Mouse (Mus musculus) limb, embryonic 14.5 days (tissue): ENCODE results near the gene Evi2a. TPM values are rescaled to one million over a fixed set of nuclear protein-coding genes. Genes with fewer than 3 reads are reported as not detected.
A peak's percentile ranks its signal among the peaks of the same experiment; 100 is the strongest.

Experiments used
- ATAC-seq: fragments of 200-750 bp; cut with Nextera tagmentation; 2 replicates; pipeline ENCODE4 v1.8.0; 2017; ENCODE audit warnings: low read depth, moderate number of reproducible peaks, moderate TSS enrichment; ENCODE audit not compliant: low FRiP score
- DNase-seq: peaks from one replicate; pipeline ENCODE4 v3.0.0-alpha.2; 2015; ENCODE audit warnings: low spot score
- H3K27ac ChIP-seq: fragments of 300-500 bp; sonication (generic); replicated peaks from 2 replicates; pipeline ENCODE4 v1.5.1; 2014; ENCODE audit warnings: low read depth, mild to moderate bottlenecking, low read length, moderate library complexity, mixed read lengths
- H3K27me3 ChIP-seq: fragments of 300-500 bp; sonication (generic); 2 replicates; pipeline ENCODE4 v1.6.1; 2014; ENCODE audit warnings: low read length, mixed read lengths; ENCODE audit not compliant: control insufficient read depth, insufficient read depth
- H3K36me3 ChIP-seq: fragments of 300-500 bp; sonication (generic); 2 replicates; pipeline ENCODE4 v1.6.1; 2014; ENCODE audit warnings: mild to moderate bottlenecking, low read length, moderate library complexity, mixed read lengths; ENCODE audit not compliant: control insufficient read depth, insufficient read depth
- H3K4me1 ChIP-seq: fragments of 300-500 bp; sonication (generic); 2 replicates; pipeline ENCODE4 v1.6.1; 2014; ENCODE audit warnings: antibody characterized with exemption, low read length, mixed read lengths; ENCODE audit not compliant: control insufficient read depth, insufficient read depth
- H3K4me2 ChIP-seq: fragments of 300-500 bp; sonication (generic); replicated peaks from 2 replicates; pipeline ENCODE4 v1.6.1; 2014; ENCODE audit warnings: low read depth, mild to moderate bottlenecking, low read length, moderate library complexity; ENCODE audit not compliant: severe bottlenecking
- H3K4me3 ChIP-seq: fragments of 300-500 bp; sonication (generic); replicated peaks from 2 replicates; pipeline ENCODE4 v1.5.1; 2014; ENCODE audit warnings: low read length
- H3K9ac ChIP-seq: fragments of 300-500 bp; sonication (generic); 2 replicates; pipeline ENCODE4 v1.6.1; 2014; ENCODE audit warnings: mild to moderate bottlenecking, low read depth, low read length, moderate library complexity; ENCODE audit not compliant: severe bottlenecking
- H3K9me3 ChIP-seq: fragments of 300-500 bp; sonication (generic); 2 replicates; pipeline ENCODE4 v1.6.1; 2016; ENCODE audit warnings: low read length; ENCODE audit not compliant: control insufficient read depth
- POLR2A ChIP-seq: fragments of 200-500 bp; IDR thresholded peaks from 2 replicates; pipeline ENCODE4 v1.8.0; 2012; ENCODE audit warnings: inconsistent platforms, mild to moderate bottlenecking, moderate library complexity, borderline replicate concordance; ENCODE audit not compliant: insufficient read depth, insufficient read length; ENCODE audit errors: extremely low read depth
- WGBS: fragments of 180-500 bp; shearing (Covaris S2); extraction: QIAGEN DNeasy Blood & Tissue Kit; methylation state at CpG from one replicate; pipeline ENCODE4 v1.1.7; 2014; 5-methylcytosine and 5-hydroxymethylcytosine counted together
- polyA plus RNA-seq, 2 experiments: library from polyadenylated mRNA; depleted of rRNA in 1 of 2; stranded (reverse) in 1 of 2; unstranded in 1 of 2; fragments of >200 nt; fragmentation: Nextera tagmentation in 1 of 2; extraction: Ambion mirVana in 1 of 2; gene quantifications; 2 replicates each; pipeline versions ENCODE4 v1.2.1 to v1.2.3; 2012 to 2014

The Evi2a gene
- polyA plus RNA-seq, 2 experiments = 5.8 to 6.0 TPM

GRCm38 (mm10) chr11:79536293-79536692 lies 5.9 kb upstream of the Evi2a start:
- H3K27ac ChIP-seq = no peak overlapping the region
- no peak for TF ChIP-seq POLR2A
- no peak overlapping the region for H3K4me3 ChIP-seq
- ATAC-seq (no peak), DNase-seq (no peak)
- H3K9me3 ChIP-seq = no peaks in the 10 kb centered on the region
- peaks cover 4% of the 10 kb centered on the region for H3K4me1 ChIP-seq
- no peak overlapping the region for H3K9ac ChIP-seq
- H3K27me3 ChIP-seq = no peaks in the 10 kb centered on the region
- H3K4me2 ChIP-seq = no peak overlapping the region
- peaks cover 42% of the 10 kb centered on the region for H3K36me3 ChIP-seq
- 95% methylated on average over 3 of the region's 3 CpGs for WGBS

- H3K9ac ChIP-seq = no peak overlapping the region
- no peak overlapping the region for H3K4me3 ChIP-seq
- no peak for DNase-seq
- TF ChIP-seq POLR2A = no peak
- H3K4me2 ChIP-seq = no peak overlapping the region
- no peaks in the 10 kb centered on the region for H3K9me3 ChIP-seq
- no peaks in the 10 kb centered on the region for H3K27me3 ChIP-seq
- no peak for ATAC-seq
- peaks cover 44% of the 10 kb centered on the region for H3K36me3 ChIP-seq
- no peak overlapping the region for H3K27ac ChIP-seq
- peaks cover 4% of the 10 kb centered on the region for H3K4me1 ChIP-seq
- WGBS = 94% methylated on average over 4 of the region's 4 CpGs
Measured at GRCm38 (mm10) chr11:79535554-79535953, 5.1 kb upstream of the Evi2a start.

GRCm38 (mm10) chr11:79533950-79534690 lies 3.7 kb upstream of the Evi2a start:
- TF ChIP-seq POLR2A = no peak
- Histone ChIP-seq H3K9ac (no peak overlapping the region), H3K9me3 (no peaks in the 10 kb centered on the region), H3K36me3 (peaks cover 40% of the 10 kb centered on the region), H3K4me1 (peaks cover 4% of the 10 kb centered on the region), H3K4me2 (no peak overlapping the region), H3K27ac (peak overlapping the region; percentile 52), H3K27me3 (no peaks in the 10 kb centered on the region), H3K4me3 (no peak overlapping the region)
- DNase-seq (peak; percentile 74), ATAC-seq (peak; percentile 41; the same call in 1 of the 2 replicates)
- WGBS = 82% methylated on average over 8 of the region's 8 CpGs

GRCm38 (mm10) chr11:79533311-79533710 lies 2.9 kb upstream of the Evi2a start:
- no peak for DNase-seq
- Histone ChIP-seq H3K27ac (no peak overlapping the region), H3K36me3 (peaks cover 40% of the 10 kb centered on the region), H3K27me3 (no peaks in the 10 kb centered on the region), H3K9ac (no peak overlapping the region), H3K4me2 (no peak overlapping the region), H3K4me3 (no peak overlapping the region), H3K4me1 (peaks cover 4% of the 10 kb centered on the region), H3K9me3 (no peaks in the 10 kb centered on the region)
- no peak for TF ChIP-seq POLR2A
- ATAC-seq = no peak
- WGBS = 87% methylated on average over 6 of the region's 6 CpGs

- H3K27ac ChIP-seq = no peak overlapping the region
- WGBS = 89% methylated on average over 4 of the region's 4 CpGs
- no peak overlapping the region for H3K4me3 ChIP-seq
- no peak overlapping the region for H3K4me2 ChIP-seq
- no peak overlapping the region for H3K9ac ChIP-seq
- no peaks in the 10 kb centered on the region for H3K27me3 ChIP-seq
- H3K9me3 ChIP-seq = no peaks in the 10 kb centered on the region
- peaks cover 34% of the 10 kb centered on the region for H3K36me3 ChIP-seq
- peaks cover 4% of the 10 kb centered on the region for H3K4me1 ChIP-seq
- DNase-seq (no peak), ATAC-seq (no peak)
- no peak for TF ChIP-seq POLR2A
Measured at GRCm38 (mm10) chr11:79531485-79531884, 1.1 kb upstream of the Evi2a start.

GRCm38 (mm10) chr11:79530774-79531173 lies 365 bp upstream of the Evi2a start:
- Histone ChIP-seq H3K9ac (no peak overlapping the region), H3K36me3 (peaks cover 34% of the 10 kb centered on the region), H3K9me3 (no peaks in the 10 kb centered on the region), H3K4me1 (peaks cover 4% of the 10 kb centered on the region), H3K27ac (no peak overlapping the region), H3K27me3 (no peaks in the 10 kb centered on the region), H3K4me2 (no peak overlapping the region), H3K4me3 (no peak overlapping the region)
- TF ChIP-seq POLR2A = no peak
- 93% methylated on average over 11 of the region's 11 CpGs for WGBS
- ATAC-seq (no peak), DNase-seq (no peak)
